Mouse (Mus musculus) hematopoietic stem cell, adult 5-6 weeks (primary cell): ENCODE measurements around the gene 1110008P14Rik. TPM values are rescaled to one million over a fixed set of nuclear protein-coding genes. Genes with fewer than 3 reads are reported as not detected.
A peak's percentile ranks its signal among the peaks of the same experiment; 100 is the strongest.

Source experiments
- ATAC-seq, 2 experiments: fragments of 125-278 bp in 1 of 2; replicated peaks in 1 of 2; 2 replicates each; pipeline ENCODE4 v1.8.0; 2016 to 2017; ENCODE audit warnings: inconsistent platforms in 2 of 2, mild to moderate bottlenecking in 2 of 2, moderate number of reproducible peaks in 2 of 2, low read depth in 1 of 2, moderate TSS enrichment in 1 of 2; ENCODE audit not compliant: low FRiP score in 2 of 2, poor library complexity in 2 of 2, severe bottlenecking in 2 of 2, insufficient read depth in 1 of 2, low TSS enrichment in 1 of 2
- total RNA-seq: library from RNA; stranded (forward); fragments of 172-1452, 232-1000 nt; gene quantifications from 2 replicates; pipeline ENCODE4 v1.2.3, GENCODE M21; 2017

Gene 1110008P14Rik
- total RNA-seq, 1 experiment from 2014 or later, result 2.5 TPM

DNA sequence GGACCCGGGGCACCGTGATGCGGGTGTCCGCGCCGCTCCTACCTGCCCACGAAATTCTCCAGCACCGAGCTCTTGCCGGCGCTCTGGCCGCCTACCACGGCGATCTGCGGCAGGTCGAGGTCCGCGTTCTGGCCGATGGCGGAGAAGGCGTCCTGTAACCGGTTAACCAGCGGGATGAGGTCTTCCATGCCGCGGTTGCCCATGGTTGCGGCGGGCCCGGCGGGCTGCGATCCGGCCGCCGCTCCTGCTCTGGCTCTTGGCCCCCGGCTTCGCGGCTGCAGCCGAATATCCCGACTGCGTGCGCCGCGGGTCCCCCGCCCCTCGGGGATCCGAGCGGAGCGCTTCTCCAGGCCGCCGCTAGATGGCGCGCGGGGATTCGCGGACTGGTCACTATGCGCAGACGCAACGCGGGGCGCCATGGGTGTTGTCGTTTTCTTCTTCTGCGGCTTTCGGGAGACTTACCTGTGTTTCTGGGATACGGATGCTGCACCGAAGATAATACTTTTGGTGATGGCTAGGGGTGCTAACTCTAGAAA lies 28.7 kb downstream of the 1110008P14Rik start, which contains the start of gene Dnm1:
TSS of gene Dnm1 (minus strand) at position 332 of the 536 bp plus-strand sequence.
- peak; percentile 68 to 84 for ATAC-seq

DNA sequence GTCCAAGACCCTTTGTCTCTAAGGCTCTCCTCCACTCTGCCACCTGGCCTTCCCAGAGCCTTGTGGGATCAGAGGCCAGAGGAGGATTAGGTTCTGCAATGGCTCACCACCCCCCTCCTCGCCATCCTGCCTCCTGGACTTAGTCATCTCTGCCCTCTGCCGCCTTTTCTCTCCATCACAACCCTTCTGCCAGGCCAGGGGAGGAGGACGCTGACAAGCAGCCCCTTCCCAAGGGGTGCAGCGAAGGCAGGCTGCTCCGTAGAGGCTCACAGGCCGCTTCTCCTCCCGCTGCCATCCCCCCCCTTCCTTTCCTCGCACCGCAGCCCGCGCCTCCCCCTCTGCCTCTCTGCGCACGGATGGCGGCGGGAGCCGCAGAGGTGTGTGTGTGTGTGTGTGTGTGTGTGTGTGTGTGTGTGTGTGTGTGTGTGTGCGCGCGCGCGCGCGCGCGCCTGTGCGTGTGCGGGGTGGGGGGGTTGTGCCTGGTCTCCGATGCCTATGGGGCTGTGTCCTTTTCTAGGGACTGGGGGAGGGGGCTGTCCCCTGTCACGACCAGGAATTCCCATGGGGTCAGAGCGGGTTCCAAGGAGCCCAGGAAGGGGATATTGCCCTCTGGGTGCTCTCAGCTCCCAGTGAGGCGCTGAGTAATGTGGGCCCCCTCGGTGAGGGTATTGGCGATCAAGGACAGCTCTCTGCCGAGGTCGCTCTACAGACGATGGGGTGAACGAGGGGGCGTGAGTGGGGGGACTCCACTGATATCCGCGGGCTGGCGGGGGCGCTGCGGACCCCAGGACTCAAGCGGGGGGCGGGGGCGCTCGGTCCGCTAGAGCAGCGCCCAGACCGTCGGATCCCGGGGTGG lies 29.4 kb downstream of the 1110008P14Rik start, which contains the start of gene Ciz1:
TSS of gene Ciz1 (plus strand) at position 177 of the 856 bp plus-strand sequence.
- 0 out of 4 replicates have a peak, but pooled peaks of 1 of the 2 experiments have one; percentile 31 for ATAC-seq

DNA sequence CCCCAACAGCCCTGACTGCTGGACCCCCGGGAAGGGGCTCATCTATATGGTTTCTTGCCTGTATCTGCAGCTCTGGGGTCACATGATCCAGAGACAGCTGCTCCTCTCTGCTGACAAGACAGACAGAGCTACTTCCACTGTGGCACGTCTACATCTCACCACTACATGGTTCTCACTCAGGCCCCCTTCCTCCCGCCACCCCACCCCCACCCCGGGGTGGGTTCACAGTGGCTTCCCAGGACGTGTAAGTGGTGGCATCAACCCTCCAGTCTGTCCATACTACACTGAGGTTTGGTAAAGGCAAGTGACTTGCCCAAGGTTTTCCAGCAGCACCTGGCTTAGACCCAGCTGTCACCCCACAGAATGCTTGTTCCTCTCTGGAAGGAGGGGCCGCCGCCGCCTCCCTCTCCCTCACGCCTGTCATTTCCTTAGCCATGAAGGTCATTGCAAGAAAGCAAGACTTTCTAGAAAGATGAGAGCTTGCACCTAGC lies 30.2 kb downstream of the 1110008P14Rik start:
- no peak for ATAC-seq

DNA sequence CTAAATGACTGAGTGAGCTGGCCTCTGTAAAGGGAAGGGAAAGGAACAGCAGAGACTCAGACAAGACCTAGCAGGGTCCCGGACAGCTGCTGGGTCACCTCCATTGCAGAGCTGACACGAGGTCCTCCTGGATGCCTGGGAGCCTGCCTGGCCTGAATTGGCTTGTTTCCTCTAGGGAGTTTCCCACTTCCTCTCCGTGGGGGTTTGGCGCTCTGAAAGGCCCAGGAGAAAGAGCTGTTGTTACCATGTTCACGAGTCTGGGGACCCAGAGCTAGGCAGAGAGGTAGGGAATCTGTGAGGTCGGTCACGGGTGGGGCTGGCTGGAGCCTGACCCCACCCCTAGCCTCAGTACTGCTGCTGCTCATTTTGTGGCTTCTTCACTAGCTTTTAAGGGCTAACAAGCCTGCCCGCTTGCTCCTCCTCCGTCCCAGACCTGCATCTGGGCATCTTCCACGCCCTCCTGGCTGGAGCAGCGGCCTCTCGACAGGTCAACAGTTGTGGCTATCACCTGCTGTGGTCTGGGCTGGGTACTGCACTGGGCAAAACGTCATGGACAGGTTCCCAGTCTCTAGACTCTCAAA lies 31.2 kb downstream of the 1110008P14Rik start:
- ATAC-seq, result no peak

DNA sequence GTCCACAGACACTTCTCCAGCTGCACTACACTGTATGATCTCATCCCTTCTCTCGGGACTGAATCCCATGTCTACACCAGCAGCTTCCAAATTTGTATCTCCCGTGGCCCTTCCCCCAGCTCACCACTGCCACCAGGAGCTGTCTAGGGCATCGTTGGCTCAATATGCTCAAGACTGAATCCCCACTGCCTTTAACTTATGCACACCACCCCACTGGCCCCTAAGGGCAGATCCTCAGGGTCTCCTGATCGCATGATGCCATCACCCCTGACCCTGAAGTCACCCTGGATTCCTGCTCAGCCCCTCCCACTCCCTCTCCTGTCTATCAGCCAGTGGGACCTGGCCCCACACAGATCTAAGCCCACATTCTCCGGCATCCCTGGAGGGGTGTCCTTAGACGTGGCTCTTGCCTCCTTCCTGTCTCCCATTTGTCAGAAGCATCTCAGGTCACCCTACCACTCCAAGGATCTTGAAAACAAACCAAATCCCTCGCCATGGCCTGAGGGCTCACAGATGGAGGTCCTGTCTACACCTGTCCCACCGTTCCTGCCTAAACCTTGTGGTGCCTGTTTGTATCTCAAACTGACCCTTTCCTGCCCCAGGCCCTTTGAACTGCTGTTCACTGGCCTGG lies 32.0 kb downstream of the 1110008P14Rik start:
- no peak for ATAC-seq

DNA sequence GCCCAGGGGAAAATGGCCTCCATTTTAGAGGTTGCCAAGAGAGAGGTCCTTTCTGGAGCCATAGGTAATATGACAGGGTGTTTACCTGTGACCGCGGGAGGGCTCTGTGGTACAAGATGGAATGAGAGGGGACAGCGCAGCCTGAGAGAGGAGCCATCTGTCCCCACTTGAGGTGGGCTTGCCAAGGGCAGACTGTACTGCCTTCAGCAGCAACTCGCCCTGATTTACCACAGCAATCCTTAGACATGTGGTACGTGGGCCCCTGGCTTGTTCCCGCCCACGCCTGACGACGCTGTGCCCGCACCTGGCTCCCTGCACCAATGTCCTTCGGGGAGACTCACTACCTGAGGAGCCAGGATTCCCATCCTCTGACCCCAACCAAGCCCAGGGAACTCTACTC lies 33.4 kb downstream of the 1110008P14Rik start:
- no peak for ATAC-seq

DNA sequence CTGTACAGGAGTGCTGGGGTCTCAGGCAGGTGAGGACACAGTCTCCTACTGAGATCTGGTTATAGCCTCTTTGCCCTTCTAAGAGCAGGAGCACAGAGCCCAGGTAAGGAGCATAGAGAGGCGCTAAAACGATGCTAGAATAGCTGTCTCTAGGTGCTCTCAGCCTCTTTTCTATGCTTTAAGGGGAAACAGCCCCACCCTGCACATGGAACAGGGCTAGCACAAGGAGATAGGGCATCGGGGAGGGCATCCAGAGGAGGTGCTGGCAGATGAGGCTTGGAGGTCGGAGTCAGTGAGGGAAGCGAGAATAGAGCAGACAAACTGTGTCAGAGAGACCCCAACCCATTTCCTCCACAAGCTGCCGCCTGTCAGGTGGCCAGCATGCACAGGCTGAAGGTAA lies 34.7 kb downstream of the 1110008P14Rik start:
- ATAC-seq, result no peak

DNA sequence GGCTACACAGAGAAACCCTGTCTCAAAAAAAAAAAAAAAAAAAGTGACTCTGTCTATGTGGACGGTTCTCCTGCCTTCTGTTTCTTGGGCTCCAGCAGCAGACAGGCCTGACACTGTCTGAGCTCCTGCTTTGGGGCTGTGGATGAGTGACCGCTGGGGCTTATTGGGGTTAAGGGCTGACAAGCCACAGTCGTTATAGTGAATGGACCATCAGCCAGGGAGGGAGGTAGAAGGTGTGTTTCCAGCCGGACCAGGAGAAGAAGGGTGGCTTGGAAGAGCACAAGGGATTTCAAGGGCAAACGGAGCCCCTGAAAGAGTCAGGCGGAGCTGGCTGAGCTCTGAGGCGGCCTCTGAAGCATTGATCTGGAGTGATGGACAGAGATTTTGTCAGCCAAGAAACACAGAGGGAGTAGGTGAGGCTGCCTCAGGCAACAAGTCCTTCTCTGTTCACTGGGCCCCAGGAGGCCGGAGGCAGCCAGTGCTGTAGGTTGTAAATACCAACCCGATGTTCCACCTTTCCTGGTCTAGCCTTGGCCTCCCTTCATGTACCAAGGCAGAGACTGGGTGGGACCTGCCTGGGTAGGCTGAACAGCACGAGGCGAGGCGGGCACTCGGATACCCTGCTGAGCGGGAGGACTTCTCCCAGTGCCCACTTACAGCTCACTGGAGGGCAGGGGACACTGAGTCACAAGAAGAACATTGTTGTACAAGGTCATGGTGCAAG lies 37.0 kb downstream of the 1110008P14Rik start:
- no peak for ATAC-seq

DNA sequence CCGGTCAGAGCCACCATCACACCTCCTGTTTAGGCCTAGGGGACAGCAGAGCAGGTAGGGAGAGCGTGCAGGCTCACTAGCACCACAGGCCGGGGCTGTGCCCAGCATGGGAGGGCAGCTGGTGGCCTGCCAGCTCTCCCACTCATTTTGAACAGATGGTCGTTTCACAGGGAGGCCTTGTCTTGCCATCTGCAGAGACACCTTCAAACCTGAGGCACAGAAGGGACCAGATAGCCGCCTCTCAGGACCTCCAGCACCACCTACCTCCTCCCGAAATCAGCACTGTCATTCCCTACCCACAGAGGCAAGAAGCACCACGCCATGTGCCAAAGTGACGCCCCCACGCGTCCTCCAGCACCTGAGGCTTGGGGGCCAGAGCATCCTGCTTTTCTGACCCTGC lies 37.7 kb downstream of the 1110008P14Rik start:
- no peak for ATAC-seq

DNA sequence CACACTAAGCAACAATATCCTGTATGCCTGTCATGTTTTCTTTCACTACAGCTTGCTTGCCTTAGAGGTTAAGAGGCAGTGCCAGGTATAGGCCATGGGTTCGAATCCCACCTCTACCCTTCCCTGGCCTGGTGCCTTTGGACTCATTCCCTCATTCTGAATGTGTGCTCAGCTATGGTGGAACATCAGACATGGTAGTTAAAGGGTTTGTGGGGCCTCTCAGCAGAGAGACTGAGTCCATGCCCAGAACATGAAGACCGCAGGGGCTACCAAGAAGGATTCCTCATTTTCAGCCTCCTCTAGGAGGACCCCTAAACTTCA lies 38.4 kb downstream of the 1110008P14Rik start:
- no peak for ATAC-seq

DNA sequence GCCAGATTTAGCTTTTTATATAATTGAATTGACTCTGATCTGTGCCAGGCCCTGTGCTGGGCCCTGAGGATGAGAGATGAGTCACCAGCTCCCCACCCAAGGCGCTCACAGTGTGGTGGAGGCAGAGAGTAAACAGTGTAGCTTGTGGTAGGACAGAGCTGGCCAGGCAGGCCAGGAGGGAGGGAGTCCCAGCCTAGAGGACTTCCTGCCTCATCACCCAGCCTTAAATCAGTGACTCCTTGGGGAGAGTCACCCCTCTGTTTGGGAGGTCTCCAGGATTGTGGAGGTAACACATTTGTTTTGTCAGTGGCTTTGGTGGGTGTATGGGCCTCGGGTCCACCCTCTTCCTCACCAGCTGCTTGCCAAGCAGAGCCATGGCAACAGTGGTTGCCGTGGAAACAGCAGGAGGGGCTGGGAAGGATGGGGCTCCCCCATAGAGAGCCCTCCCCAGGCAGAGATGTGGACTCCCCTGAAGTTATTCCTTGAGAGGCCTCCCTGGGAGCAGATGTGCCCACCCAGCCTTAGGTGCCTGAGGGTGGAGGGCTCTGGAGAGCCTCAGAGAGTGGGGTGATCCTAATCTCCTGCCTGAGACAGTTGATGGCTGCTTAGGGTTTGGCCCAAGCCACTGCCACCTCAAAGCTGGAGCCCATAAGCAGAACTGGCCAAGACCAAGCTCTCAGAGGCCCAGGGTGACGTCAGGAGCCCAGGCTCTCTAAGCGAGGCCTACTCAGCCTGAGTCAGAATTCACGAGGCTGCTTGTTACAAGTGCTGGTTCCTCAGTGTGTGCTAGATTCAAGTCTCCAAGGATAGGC lies 39.0 kb downstream of the 1110008P14Rik start:
- no peak for ATAC-seq

DNA sequence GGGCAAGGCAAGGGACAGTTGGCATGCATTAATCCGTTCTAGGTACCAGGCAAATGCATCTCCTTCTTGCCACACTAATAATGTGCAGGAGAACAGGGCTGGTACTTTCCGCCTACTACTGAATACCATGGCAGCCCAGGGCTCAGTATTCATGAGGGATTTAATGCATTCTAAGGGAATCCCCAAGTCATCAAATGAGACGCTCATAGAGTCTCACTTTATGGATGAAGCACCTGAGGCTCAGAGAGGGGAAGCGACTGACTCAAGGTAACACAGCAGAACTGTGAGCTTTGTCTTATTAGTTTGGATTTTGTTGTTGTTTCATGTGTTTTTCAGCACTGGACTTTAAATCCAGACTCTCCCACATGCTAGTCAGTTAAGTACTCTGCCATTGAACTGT lies 39.7 kb downstream of the 1110008P14Rik start:
- no peak for ATAC-seq

DNA sequence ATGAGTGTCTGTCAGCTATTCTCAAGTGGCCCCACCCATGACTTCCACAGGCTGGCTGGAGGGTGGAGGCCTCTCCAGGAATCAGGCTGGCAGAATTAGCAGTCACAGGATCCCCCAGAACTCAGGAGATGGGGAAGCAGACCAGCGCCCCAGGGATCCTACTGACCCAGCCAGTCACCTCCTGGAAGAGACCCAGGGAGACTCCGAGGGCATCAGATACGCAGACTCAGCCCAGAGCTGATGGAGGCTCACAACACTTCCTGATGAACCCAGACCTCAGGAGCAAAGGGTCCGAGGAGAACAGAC lies 40.2 kb downstream of the 1110008P14Rik start:
- ATAC-seq, result no peak

DNA sequence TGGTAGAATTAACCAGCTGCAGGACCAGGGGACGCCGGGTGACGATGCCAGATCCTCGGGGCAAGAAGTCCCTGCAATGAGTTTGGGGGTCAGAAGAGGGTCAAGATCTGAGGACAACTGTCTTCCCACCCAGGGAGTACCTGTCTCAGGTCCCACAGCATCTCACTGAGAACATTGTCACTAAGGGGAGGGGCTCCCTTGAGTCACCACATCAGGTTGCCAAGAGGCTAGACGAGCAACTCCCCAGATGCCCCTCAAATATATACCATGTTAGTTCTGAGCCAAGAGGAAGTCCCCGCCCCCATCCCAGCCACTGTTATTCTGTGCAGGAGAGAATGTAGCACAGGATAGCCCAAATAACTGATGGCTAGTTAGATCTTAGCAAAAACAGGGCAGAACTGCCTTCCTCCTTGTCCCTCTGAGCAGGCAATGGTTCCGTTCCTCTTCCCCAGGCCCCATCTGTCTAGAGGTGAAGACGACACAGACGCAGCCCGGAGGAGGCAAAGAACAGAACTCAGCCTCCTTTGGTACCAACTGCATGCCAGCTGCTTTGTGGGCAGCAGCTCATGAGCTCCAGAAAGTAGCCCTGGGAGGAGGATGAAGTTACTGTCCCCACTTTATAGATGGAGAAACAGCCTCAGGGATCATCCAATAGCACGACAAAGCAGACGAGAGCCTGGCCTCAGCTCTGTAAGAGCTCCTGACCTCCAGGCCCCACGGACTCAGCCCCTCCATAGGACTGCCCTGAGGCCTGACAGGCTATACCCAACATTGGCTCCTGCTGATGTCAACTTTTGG lies 40.7 kb downstream of the 1110008P14Rik start:
- no peak for ATAC-seq

DNA sequence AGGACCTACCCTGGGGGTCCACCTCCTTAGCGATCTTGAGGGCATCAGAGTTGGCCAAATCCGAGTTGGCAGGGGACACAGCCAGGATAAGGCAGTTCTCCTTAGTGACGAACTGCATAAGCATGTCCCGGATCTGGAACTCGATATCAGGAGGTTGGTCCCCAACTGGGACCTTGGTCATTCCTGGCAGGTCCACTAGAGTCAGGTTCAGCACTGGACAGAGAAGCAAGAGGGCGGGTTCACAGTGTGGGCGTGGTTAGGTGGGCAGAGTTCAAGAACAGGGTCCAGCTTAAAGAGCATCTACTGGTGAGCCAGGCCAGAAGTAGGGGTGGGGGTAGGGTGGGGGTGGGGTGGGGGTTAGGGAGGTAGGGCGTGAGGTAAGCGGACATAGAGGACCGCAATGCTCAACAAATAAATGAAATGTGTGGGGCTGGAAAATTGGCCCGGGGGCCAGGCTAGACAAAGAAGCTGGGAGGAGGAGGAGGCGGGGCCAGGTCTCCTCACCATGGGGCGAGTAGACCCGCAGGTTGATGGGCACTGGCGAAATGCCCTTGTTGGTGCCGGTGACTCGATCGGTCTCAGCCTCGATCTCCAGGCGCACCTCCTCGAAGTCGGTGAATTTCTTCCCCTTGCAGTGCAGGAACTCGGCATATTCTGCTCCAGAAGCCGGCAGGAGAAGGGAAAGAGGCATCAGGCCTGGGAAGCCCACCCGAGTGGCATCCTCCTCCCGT lies 41.7 kb downstream of the 1110008P14Rik start:
- no peak for ATAC-seq
